Mouse (Mus musculus): ENCODE data around the gene Gm2a. TPM values are rescaled to one million over a fixed set of nuclear protein-coding genes. Genes with fewer than 3 reads are reported as not detected.

Gene Gm2a
- total RNA-seq, 2 experiments from 2014 or later, result 53.7 to 58.5 TPM

GRCm38 (mm10) chr11:55127937-55128336, 30.0 kb downstream of the Gm2a start:
- no peak for DNase-seq (ENCODE audit: low spot score in 2 of 2)

DNA sequence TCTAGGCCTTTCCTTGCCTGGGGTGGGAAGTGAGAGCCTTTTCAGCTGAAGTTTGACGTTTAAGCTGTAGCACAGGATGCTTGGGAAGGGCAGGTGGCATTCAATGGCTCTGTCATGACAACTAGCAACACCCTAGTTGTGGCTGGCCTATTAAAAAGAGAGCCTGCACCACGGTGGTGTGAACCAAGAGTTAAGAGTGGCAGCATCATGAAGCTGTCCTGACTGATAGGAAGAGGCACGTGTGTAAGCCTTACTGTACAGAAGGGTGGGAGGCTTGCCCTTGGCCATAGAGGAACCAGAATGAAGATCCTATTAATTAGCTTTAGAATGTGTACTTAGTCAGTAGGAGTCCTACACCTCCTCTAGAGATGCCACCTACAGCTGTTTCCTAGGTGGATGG, 30.5 kb downstream of the Gm2a start:
- no peak for DNase-seq (ENCODE audit: low spot score in 2 of 2)

DNA sequence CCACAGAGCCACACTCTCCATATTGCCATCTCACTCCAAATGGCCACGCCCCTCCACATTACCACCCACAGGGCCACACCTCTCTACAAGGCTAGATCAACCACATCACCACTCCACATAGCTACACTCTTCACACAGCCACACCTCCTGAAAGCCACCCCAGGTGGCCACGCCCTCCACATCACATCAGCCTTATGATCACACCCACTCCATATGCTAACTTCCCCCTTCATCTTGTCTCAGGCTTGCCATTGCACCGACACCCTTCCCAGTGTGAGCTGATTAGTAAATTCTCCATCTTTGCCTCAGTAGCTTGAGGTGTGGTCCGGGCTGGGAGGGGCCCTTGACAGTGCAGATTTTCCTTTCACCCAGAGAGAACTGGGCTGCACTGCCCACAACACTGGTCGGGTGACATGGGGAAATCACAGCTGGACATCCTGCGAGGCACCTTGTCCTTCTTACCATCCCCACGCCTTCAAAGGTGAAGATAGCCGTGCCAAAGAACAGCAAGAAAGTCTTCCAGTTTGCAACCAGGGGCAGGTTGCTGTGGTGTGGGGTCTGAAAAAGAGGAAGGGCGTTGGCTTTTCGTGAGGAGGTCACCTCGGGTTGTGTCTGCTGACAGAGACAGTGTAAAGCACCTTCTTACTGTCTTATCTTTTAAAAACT, 33.3 kb downstream of the Gm2a start:
- no peak for DNase-seq (ENCODE audit: low spot score in 2 of 2)

DNA sequence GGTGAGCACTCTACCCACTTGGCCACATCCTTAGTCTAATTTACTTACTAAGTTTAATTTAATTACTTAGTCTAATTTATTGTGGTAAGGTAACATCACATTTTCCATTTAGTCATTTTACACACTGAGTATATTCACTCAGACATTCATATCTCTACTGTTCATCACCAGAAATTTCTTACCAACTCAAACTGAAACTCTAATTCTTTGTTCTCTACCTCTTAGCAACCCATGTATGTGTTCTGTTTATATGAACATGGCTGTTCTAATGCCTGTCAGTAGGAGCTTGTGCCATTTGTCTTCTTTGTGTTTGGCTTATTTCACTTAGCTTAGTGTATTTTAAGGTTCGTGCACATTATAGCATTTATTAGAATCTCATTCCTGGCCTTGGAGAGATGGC, 34.0 kb downstream of the Gm2a start:
- no peak for DNase-seq (ENCODE audit: low spot score in 2 of 2)

- DNase-seq (ENCODE audit: low spot score in 2 of 2), result no peak
These were observed 35.3 kb downstream of the Gm2a start for GRCm38 (mm10) chr11:55133204-55133603.

GRCm38 (mm10) chr11:55134407-55134806, 36.5 kb downstream of the Gm2a start:
- no peak for DNase-seq (ENCODE audit: low spot score in 2 of 2)

DNA sequence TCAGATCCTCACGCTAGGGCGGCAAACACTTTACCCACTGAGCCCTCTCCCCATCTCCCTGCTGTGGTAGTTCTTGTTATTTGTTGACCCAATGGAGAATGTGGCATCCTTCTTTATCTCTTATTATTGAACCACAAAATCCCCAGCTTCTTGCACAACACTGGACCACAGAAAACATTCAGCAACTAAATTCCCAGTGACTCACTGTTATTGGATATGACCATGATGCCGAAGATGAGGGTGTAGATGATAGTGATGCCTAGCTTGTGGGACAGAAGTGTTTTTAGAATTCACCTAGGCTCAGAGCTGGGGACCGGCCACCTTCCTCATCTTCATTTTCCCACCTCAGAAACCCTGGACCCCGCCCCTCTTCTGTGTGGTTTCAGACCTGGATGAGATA, 37.0 kb downstream of the Gm2a start:
- DNase-seq (ENCODE audit: low spot score in 2 of 2), result no peak

DNA sequence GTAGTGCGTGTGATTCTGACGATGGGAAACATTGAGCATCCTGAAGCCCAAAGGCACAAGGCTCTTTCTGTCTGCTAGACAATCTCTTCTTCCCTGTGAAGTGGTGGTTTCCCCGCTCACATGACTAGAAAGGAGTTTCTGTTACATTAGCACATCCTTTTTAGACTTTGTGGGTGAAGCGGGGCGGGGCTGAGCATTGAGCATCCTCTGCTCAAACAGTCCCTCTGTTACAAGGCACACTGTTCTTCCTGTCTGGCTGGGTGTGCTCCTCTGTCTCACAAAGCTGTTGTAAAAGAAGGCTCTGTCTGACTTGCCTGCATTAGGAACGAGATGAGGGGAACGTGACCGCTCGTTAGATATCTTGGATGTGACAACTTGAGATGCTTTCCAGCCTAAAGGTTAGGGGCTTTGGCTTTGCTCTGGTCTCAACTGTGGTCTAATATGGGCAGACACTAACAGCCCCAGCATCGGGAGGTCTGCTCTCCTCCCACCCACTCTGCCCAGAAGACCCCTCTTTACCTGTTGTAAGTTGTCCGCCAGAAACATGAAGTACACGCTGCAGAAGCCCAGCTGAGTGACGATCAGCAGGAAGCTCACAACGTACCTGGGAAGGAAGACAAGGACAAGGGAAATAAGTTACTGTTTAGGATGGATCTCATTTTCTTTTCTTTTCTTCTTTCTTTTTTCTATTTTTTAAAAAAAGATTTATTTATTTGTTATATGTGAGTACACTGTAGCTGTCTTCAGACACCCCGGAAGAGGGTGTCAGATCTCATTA, 39.0 kb downstream of the Gm2a start:
- DNase-seq (ENCODE audit: low spot score in 2 of 2), result peak; percentile 6 to 20

DNA sequence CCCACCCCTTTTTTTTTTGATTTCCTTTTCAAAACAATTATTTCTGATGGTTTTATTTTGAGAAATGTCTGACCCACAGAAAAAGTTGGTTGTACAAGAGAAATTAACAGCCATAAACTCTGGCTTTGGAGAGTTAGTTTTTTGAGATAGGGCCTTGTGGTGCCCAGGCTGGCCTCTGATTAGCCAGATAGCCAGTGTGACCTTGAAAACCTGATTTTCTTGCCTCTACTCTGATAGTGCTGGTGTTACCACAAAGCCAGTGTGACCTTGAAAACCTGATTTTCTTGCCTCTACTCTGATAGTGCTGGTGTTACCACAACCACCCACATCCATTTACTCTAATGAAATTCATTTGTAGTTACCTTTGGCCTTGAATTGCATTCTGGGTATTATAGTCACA, 39.7 kb downstream of the Gm2a start:
- no peak for DNase-seq (ENCODE audit: low spot score in 2 of 2)

GRCm38 (mm10) chr11:55141502-55141901, 43.6 kb downstream of the Gm2a start:
- no peak for DNase-seq (ENCODE audit: low spot score in 2 of 2)

GRCm38 (mm10) chr11:55144011-55144410, 46.1 kb downstream of the Gm2a start:
- no peak for DNase-seq (ENCODE audit: low spot score in 2 of 2)

- no peak for DNase-seq (ENCODE audit: low spot score in 2 of 2)
These were observed 48.9 kb downstream of the Gm2a start for GRCm38 (mm10) chr11:55146855-55147254.

DNA sequence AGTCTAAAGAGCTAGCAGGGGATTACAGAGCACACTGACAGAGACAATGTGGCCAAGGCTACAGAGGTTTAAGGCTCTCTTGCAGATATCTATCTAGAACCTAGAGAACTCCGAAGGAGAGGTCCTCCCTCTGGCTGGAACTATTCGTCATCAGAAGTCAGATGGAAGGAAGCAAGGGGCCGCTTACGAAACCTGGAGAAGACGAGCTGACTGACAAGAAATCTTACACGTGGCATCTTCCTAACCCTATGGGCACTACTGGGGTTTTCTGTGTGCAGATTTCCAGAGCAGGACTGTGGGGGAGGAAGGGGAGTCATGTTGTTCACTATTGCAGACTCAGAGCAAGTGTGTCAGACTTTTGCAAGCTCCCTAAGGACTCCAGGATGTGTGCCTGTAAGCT, 49.5 kb downstream of the Gm2a start:
- no peak for DNase-seq (ENCODE audit: low spot score in 2 of 2)

- no peak for DNase-seq (ENCODE audit: low spot score in 2 of 2)
These were observed 50.5 kb downstream of the Gm2a start for GRCm38 (mm10) chr11:55148461-55148860.

DNA sequence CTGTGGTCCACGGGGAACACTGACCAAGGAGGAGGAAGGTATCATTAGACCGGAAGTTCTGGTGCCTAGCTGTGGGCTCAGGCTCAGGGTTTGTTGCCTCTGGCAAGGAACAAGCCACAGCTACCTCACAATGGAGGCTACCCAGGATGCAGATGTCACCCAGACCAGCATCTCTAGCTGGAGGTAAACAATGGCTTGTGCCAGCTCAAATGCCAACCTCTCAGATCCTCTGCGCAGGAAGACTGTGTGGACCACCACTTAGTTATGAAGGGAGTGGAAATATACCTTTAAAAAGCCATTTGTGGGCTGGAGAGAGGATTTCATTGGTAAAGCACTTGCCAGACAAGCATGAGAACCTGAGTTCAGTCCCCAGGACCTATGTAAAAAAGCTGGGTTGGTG, 53.7 kb downstream of the Gm2a start, which contains the start of gene Slc36a3:
TSS of gene Slc36a3 (minus strand) at position 101 of the 400 bp plus-strand sequence.
- no peak for DNase-seq (ENCODE audit: low spot score in 2 of 2)

- no peak for DNase-seq (ENCODE audit: low spot score in 2 of 2)
These were observed 56.6 kb downstream of the Gm2a start for GRCm38 (mm10) chr11:55154398-55155069.

DNA sequence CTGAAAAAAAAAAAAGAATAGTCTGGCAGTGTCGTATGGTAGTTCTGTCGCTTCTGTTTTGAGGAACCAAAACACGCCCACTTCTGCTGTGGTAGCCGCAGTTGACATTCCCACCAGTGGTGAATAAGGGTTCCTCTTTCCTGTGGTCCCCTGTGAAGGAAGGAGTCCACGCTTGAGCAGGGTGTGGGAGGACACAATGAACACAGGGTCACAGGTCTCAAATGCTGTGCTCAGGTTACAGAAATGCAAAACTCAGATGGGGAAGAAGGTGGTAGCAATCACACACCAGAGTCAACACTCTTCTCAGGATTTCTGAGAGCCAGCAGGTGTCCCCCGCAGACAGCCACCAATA, 57.1 kb downstream of the Gm2a start:
- DNase-seq (ENCODE audit: low spot score in 2 of 2), result no peak

DNA sequence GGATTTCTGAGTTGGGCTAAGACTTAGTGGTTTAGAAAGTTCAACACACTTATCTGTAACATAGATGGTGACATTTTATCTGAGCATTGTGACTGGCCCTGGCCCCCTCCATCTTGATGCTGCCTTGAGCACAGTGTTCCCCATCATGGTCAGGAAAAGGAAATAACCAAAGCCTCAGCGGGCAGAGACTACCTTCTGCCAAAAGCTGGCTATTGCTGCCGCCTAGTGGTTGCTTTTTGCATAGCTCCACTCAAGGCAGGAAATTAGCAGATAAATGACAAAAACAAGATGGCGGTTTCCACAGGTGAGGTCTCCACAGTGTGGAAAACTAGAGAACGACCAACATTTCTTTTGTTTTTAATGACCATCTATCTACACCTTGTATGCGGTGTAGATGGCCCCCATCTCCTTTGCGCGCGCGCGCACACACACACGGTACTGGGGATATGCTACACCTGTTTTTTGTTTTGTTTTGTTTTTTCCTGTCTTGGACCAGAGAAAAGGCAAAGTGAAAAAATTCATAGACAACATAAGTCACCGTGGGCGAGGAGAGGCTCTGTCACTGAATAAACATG, 61.0 kb downstream of the Gm2a start:
- peak; percentile 84 to 85 for DNase-seq (ENCODE audit: low spot score in 2 of 2)
